Mouse (Mus musculus): ENCODE results near the gene Klrb1c. TPM values are rescaled to one million over a fixed set of nuclear protein-coding genes. Genes with fewer than 3 reads are reported as not detected.

The Klrb1c gene
- polyA plus RNA-seq (2012; rRNA removed): 0.05 and 0.07 TPM in 2 replicates

DNA sequence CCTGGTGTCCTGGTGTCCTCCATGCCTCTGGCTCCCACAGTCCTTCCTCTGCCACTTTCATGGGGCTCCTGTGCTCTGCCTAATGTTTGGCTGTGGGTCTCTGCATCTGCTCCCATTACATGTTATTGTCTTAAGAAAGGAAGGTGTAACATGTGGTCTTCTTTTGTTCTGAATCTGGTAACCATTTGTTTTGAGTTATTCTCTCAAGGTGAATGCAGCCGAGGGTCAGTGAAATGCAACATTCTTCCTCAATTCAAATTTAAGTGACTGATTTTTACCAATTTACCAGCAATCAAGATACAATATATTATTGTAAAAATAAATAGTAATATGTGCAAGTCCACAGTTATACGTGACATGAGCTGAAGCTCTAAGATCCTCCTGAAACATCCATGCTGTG, at the start of gene Klrb1c:
Klrb1c (minus strand) TSS at position 101 of the 400 bp plus-strand sequence.
- DNase-seq (ENCODE audit: low read depth): no peak
- TF ChIP-seq POLR2A (IDR thresholded peaks at IDR 0.05; ENCODE audit: borderline replicate concordance, extremely low read depth, insufficient read depth, insufficient read length, poor library complexity, severe bottlenecking): no peak
- TF ChIP-seq CTCF (IDR thresholded peaks at IDR 0.05; ENCODE audit: borderline replicate concordance, extremely low read depth, insufficient read depth, insufficient read length): no peak

DNA sequence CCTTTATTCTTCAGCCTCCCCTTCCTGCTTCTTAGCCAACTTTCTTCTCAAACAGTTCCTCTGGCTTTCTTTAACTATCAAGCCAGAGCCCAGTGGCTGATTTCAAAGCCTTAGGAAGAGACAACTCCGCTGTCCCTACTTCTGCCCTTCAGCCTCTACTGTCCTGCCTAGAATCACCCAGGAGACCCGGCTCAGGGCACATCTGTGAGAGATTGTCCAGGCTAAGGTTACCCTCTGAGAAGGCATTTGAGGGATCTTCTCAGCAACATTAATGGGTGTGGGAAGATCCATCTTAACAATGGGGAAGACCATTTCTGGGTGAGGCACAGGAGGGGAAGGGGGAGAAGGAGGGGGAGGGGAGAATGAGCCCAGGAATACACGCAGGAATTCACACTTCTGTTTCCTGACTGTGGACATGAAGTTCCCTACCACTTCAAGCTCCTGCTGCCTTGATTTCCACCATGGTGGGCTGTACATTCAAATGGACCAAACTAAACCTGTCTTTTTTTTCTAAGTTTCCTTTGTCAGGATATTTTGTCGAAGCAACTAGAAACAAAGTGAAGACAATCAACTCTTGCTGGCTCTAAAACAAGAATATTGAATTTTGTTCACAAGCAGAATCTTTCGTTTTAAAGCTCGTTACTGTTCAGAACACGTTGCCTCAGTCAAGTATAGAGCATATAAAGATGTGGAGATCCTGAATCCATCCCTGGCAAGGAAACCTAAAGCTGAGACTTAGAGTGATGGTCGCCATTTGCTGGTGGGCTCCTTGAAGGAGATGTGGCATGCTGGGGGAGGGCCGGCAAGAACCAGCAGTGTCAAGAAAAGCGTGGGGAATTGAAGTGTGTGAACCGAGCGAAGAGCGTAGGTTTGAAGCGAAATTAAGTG, 48.7 kb upstream of the Klrb1c start:
- TF ChIP-seq CTCF (IDR thresholded peaks at IDR 0.05; ENCODE audit: borderline replicate concordance, extremely low read depth, insufficient read depth, insufficient read length) (no peak), POLR2A (IDR thresholded peaks at IDR 0.05; ENCODE audit: borderline replicate concordance, extremely low read depth, insufficient read depth, insufficient read length, poor library complexity, severe bottlenecking) (no peak)
- DNase-seq (ENCODE audit: low read depth): peak; percentile 74

DNA sequence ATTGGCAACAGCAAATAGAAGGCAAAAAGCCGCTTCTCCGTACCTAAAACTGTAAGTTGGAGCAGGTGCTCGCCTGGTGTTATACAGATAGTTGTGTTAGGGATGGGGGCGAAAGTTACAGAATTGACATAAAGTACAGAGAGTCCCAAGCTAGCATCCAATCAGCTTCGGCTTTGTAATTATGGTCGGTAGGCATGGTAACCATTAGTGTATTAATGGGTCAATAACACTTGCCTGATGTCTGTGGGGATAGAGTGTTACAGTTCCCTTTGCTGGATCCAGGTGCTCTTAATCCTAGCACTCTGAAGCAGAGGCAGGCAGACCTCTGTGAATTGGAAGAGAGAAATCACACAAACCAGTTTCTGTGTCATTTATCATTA, 47.9 kb upstream of the Klrb1c start:
- TF ChIP-seq CTCF (IDR thresholded peaks at IDR 0.05; ENCODE audit: borderline replicate concordance, extremely low read depth, insufficient read depth, insufficient read length) (no peak), POLR2A (IDR thresholded peaks at IDR 0.05; ENCODE audit: borderline replicate concordance, extremely low read depth, insufficient read depth, insufficient read length, poor library complexity, severe bottlenecking) (no peak)
- no peak for DNase-seq (ENCODE audit: low read depth)

DNA sequence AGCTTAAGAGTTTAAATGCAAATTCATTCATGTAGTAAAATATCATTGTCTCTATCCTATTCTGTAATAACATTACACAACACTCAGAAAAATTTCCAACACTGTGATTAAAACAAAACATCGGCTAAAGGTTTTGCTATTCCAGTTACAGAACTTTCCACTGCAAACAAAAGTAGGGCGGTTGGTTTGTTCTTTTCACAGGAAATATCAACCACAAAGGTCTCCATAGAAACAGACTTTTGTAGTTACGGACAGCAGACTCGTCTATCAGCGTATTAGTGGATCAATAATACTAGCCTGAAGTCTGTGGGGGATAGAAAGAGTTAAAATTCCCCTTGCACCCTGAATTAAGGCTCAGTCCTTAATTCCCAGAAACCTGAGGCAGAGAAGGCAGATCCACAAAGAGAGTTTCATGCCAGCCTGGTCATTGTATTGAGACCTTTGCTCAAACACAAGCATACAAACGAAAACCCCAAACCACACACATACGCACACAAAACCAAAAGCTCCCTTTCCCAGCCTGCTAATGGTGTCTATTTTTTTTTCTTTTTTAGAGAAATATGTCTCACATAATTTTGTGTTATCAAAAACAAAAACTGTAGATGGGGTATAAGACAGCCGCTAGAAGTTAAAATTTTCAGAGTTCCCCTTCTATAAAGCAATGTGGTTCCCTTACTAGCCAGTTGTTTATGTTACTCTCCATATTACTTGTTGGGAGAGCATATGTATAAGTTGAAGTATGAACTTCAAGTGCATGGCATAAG, 47.4 kb upstream of the Klrb1c start:
- no peak for TF ChIP-seq CTCF (IDR thresholded peaks at IDR 0.05; ENCODE audit: borderline replicate concordance, extremely low read depth, insufficient read depth, insufficient read length)
- no peak for TF ChIP-seq POLR2A (IDR thresholded peaks at IDR 0.05; ENCODE audit: borderline replicate concordance, extremely low read depth, insufficient read depth, insufficient read length, poor library complexity, severe bottlenecking)
- DNase-seq (ENCODE audit: low read depth): no peak

DNA sequence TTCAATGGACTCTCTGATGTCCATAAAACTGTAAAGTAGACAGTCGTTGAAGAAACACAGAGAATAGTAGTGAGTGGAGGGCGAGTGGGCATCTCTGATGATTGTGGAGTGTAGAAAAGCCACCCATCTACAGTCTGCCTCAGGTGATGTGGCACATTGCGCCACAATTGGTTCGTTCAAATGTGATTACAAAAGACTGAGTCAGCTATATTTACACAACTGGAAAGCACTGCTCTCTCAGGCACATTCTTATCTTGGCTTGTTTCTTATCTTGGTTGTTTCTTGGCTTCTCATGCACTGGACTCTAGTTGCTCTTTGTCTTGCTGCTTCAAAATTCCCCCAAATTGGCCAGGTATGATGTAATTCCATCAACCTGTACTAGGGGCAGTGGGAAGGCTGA, 46.6 kb upstream of the Klrb1c start:
- TF ChIP-seq POLR2A (IDR thresholded peaks at IDR 0.05; ENCODE audit: borderline replicate concordance, extremely low read depth, insufficient read depth, insufficient read length, poor library complexity, severe bottlenecking): no peak
- TF ChIP-seq CTCF (IDR thresholded peaks at IDR 0.05; ENCODE audit: borderline replicate concordance, extremely low read depth, insufficient read depth, insufficient read length): no peak
- DNase-seq (ENCODE audit: low read depth): no peak

DNA sequence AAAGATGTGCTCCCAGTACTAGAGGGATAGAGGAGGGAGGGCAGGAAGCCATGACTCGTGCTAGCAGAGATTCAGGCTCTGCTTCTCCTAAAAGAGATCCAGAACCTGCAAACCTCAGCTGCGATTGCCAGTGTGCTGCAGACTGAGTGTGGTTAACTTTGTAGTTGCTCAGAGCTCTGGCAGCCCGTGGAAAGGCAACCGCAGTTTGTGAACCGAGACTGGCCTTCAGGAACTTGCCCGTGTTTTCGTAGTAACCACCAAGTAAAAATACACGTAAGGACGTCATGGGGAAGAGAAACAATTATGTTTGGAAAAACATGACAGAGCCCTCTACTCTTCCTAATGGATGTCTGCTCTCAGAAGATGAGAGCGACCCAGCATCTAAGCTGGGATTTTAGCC, 44.0 kb upstream of the Klrb1c start:
- no peak for DNase-seq (ENCODE audit: low read depth)
- TF ChIP-seq CTCF (IDR thresholded peaks at IDR 0.05; ENCODE audit: borderline replicate concordance, extremely low read depth, insufficient read depth, insufficient read length): no peak
- TF ChIP-seq POLR2A (IDR thresholded peaks at IDR 0.05; ENCODE audit: borderline replicate concordance, extremely low read depth, insufficient read depth, insufficient read length, poor library complexity, severe bottlenecking): no peak

DNA sequence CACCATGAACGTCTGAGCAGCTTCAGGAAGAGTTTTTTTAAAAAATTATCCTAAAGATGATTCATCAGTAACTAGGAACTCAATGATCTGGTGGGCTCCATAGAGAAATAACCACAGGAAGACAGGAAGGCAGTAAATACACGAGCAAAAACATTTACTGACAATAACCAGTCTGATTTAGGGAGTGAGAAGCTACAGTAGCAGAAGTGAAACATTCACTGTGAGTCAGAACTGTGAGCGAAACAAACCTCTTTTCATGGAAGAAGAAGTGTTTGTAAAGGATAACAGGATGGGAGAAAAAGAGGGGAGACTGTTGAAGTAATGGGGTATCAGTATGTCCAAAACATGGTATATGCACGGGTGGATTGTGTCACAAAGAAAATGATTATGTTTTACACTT, 40.8 kb upstream of the Klrb1c start:
- DNase-seq (ENCODE audit: low read depth): no peak
- TF ChIP-seq POLR2A (IDR thresholded peaks at IDR 0.05; ENCODE audit: borderline replicate concordance, extremely low read depth, insufficient read depth, insufficient read length, poor library complexity, severe bottlenecking): no peak
- TF ChIP-seq CTCF (IDR thresholded peaks at IDR 0.05; ENCODE audit: borderline replicate concordance, extremely low read depth, insufficient read depth, insufficient read length): no peak

DNA sequence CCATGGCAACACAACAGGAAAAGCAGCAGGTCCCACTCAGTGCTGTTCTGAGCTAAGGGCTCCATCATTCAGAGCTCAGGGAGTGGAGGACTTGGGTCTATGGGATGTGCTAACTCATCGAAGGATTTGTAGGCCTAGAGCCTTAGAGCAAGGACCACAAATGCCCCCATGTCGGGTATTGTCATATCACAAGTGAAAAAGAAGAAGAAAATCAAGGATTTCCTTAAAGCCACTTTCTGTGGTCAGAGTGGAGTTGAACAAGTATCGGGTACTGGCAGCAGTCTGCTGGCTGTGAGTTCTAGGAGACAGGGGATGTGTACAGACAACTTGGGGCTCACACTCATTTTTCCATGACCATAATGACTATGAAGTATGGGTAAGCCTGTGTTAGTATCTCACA, 37.8 kb upstream of the Klrb1c start:
- TF ChIP-seq POLR2A (IDR thresholded peaks at IDR 0.05; ENCODE audit: borderline replicate concordance, extremely low read depth, insufficient read depth, insufficient read length, poor library complexity, severe bottlenecking) (no peak), CTCF (IDR thresholded peaks at IDR 0.05; ENCODE audit: borderline replicate concordance, extremely low read depth, insufficient read depth, insufficient read length) (no peak)
- no peak for DNase-seq (ENCODE audit: low read depth)

DNA sequence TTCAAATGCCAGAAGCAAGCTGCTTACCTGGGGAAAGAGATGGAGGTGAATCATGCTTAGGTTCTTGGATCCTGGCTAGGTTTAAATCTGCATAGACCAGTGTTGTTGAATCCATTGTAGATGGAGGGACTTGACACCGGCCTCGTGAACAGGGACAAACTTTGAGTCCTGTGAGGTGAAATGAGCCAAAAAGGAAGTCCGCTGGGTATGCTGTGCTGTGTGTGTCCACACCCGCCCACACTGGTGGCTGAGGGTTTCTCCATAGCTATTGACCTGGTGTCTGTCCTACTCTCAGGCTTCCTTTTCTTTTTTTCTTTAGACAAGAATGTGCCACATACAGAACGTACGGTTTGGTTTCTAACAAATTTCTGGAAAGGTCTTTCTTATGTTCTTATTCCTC, 37.1 kb upstream of the Klrb1c start, which contains the start of the genes Gm44511 and Klrb1b:
Gm44511 (minus strand) TSS at position 184 of the 400 bp plus-strand sequence.
Klrb1b (minus strand) TSS at position 200 of the 400 bp plus-strand sequence.
- TF ChIP-seq CTCF (IDR thresholded peaks at IDR 0.05; ENCODE audit: borderline replicate concordance, extremely low read depth, insufficient read depth, insufficient read length) (no peak), POLR2A (IDR thresholded peaks at IDR 0.05; ENCODE audit: borderline replicate concordance, extremely low read depth, insufficient read depth, insufficient read length, poor library complexity, severe bottlenecking) (no peak)
- no peak for DNase-seq (ENCODE audit: low read depth)

DNA sequence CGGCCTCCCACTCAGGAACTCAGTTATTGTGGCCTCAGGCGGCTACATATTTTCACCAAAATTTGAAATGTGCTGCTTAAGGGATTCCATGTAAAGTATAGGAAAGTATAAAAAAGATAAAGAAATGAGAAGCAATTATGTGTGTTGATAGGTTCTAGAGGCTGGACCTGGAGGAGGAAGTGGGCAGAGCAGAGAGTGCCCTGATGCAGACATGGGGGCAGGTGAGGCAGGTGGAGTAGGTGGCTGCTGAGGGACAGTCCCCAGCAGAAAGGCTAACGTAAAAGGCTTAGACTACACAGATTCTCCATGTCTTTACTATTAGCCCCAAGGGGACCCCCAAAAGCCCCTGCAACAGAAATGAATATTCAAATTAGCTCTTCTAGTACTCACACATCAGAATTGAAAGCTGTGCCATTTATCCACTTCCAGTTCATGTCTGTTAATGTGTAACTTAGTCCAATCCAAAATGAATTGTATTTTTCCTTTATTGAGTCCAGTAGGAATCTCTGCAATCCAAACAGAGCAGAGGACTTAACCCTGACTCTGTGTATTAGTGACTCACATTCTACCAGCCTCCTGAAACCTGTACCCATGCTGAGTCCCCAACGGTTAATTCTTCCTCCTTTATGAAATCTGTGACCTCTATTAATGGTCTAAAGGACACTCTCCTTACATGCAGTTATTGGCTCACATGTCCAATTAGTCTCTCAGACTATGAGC, 29.2 kb upstream of the Klrb1c start:
- TF ChIP-seq POLR2A (IDR thresholded peaks at IDR 0.05; ENCODE audit: borderline replicate concordance, extremely low read depth, insufficient read depth, insufficient read length, poor library complexity, severe bottlenecking): no peak
- TF ChIP-seq CTCF (IDR thresholded peaks at IDR 0.05; ENCODE audit: borderline replicate concordance, extremely low read depth, insufficient read depth, insufficient read length): no peak
- DNase-seq (ENCODE audit: low read depth): no peak

DNA sequence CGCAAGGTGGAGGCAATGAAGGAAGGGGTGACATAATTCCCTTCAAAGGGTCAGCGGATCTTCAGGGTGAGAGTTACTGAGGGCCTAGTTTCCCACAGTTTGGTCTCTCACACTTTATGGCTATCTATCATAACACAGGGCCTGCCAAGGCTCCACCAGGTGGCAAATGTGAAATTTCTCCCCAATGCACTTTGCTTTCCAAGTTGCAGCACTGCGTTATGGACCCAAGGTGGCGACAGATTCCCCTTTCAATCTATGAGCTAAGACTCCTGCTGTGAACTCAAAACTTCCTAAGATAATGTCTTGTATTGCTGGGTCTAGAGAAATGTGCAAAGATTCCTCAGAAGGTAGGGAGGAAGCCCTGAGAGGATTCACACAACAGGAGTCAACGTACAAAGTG, 19.5 kb upstream of the Klrb1c start:
- TF ChIP-seq CTCF (IDR thresholded peaks at IDR 0.05; ENCODE audit: borderline replicate concordance, extremely low read depth, insufficient read depth, insufficient read length): peak; percentile 52; the same call in 1 of the 2 replicates
- no peak for TF ChIP-seq POLR2A (IDR thresholded peaks at IDR 0.05; ENCODE audit: borderline replicate concordance, extremely low read depth, insufficient read depth, insufficient read length, poor library complexity, severe bottlenecking)
- DNase-seq (ENCODE audit: low read depth): peak; percentile 50
